Mouse (Mus musculus) heart, embryonic 12.5 days (tissue): ENCODE measurements around the gene Hspb1. TPM values are rescaled to one million over a fixed set of nuclear protein-coding genes. Genes with fewer than 3 reads are reported as not detected.

ENCODE experiments used
- ATAC-seq: fragments of 200-750 bp; cut with Nextera tagmentation; 2 replicates; pipeline ENCODE4 v1.8.0; 2017; ENCODE audit warnings: moderate TSS enrichment, moderate library complexity; ENCODE audit not compliant: insufficient number of reproducible peaks, low FRiP score
- H3K27ac ChIP-seq: fragments of 300-500 bp; sonication (generic); 2 replicates; pipeline ENCODE4 v1.5.1; 2016; ENCODE audit warnings: mild to moderate bottlenecking, moderate library complexity; ENCODE audit not compliant: poor library complexity, severe bottlenecking
- H3K27me3 ChIP-seq: fragments of 300-500 bp; sonication (generic); replicated peaks from 2 replicates; pipeline ENCODE4 v1.6.1; 2016; ENCODE audit warnings: mild to moderate bottlenecking, moderate library complexity
- H3K36me3 ChIP-seq: fragments of 300-500 bp; sonication (generic); 2 replicates; pipeline ENCODE4 v1.6.1; 2016; ENCODE audit warnings: mild to moderate bottlenecking, moderate library complexity
- H3K4me1 ChIP-seq: fragments of 300-500 bp; sonication (generic); replicated peaks from 2 replicates; pipeline ENCODE4 v1.6.1; 2016; ENCODE audit warnings: mild to moderate bottlenecking
- H3K4me2 ChIP-seq: fragments of 300-500 bp; sonication (generic); 2 replicates; pipeline ENCODE4 v1.6.1; 2016; ENCODE audit warnings: mild to moderate bottlenecking, moderate library complexity
- H3K4me3 ChIP-seq: fragments of 300-500 bp; sonication (generic); 2 replicates; pipeline ENCODE4 v1.5.1; 2016; ENCODE audit warnings: mild to moderate bottlenecking
- H3K9ac ChIP-seq: fragments of 300-500 bp; sonication (generic); 2 replicates; pipeline ENCODE4 v1.6.1; 2016; ENCODE audit warnings: mild to moderate bottlenecking, moderate library complexity
- H3K9me3 ChIP-seq: fragments of 300-500 bp; sonication (generic); replicated peaks from 2 replicates; pipeline ENCODE4 v1.6.1; 2016; ENCODE audit warnings: mild to moderate bottlenecking, moderate library complexity
- WGBS: fragments of 180-500 bp; shearing (Covaris S2); methylation state at CpG from one replicate; pipeline ENCODE4 v1.1.7; 2016; 5-methylcytosine and 5-hydroxymethylcytosine counted together
- polyA plus RNA-seq: library from polyadenylated mRNA; unstranded; fragments of >200 nt; fragmentation: Nextera tagmentation; extraction: Ambion mirVana; gene quantifications from 2 replicates; pipeline ENCODE4 v1.2.1, GENCODE M21; 2016

The Hspb1 gene
- polyA plus RNA-seq, 1 experiment from 2014 or later, result 1,021 TPM

- no peak for ATAC-seq
- no peak overlapping the region for H3K4me2 ChIP-seq
- WGBS, result 79% methylated on average over 9 of the region's 9 CpGs
- no peaks in the 10 kb centered on the region for H3K27me3 ChIP-seq
- no peak overlapping the region for H3K9ac ChIP-seq
- H3K27ac ChIP-seq, result no peak overlapping the region
- peaks cover 21% of the 10 kb centered on the region for H3K4me1 ChIP-seq
- H3K4me3 ChIP-seq, result no peak overlapping the region
- H3K36me3 ChIP-seq, result peaks cover 54% of the 10 kb centered on the region
- H3K9me3 ChIP-seq, result no peaks in the 10 kb centered on the region
Measured at GRCm38 (mm10) chr5:135931526-135931925, 43.8 kb downstream of the Hspb1 start.

- Histone ChIP-seq H3K9me3 (no peaks in the 10 kb centered on the region), H3K4me1 (peaks cover 21% of the 10 kb centered on the region), H3K27ac (no peak overlapping the region), H3K9ac (no peak overlapping the region; the same call in 1 of the 2 replicates), H3K4me3 (no peak overlapping the region), H3K27me3 (no peaks in the 10 kb centered on the region), H3K4me2 (peak overlapping the region; percentile 47), H3K36me3 (peaks cover 46% of the 10 kb centered on the region)
- ATAC-seq, result no peak
- WGBS, result 65% methylated on average over 2 of the region's 2 CpGs
Measured at GRCm38 (mm10) chr5:135932359-135932758, 44.6 kb downstream of the Hspb1 start.

DNA sequence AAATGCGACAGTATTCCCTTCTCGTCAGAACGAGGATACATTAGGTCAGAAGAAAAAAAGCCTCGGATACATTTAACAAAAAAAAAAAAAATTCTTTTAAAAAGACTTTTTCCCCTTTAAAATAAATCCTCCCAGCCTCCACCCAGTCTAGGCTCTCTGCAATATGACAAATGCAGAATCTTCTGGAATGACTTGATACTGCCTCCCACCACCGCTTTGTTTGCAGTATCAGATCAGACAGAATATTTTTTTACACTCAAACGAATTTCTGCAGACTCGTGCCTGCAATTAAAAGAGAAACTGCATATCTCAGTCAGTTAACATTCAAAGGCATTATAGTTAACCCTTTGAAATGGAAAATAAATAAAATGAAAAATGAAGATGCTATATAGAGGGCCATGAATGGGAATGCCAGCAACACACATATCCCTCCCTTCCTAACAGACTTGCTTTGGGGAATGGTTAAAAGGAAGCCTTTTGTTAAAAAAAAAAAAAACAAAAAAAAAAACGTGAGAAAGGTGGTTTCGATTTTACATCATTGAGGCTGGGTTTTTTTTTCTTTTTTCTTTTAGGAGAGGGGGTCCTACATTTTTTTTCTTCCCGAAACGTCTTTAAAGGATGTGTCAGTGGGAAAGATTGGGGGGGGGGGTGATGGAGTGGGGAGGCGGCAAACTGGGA lies 45.6 kb downstream of the Hspb1 start:
- 12% methylated on average over 12 of the region's 12 CpGs for WGBS
- Histone ChIP-seq H3K4me2 (peak overlapping the region; percentile 71), H3K9me3 (no peaks in the 10 kb centered on the region), H3K27me3 (no peaks in the 10 kb centered on the region), H3K36me3 (peaks cover 38% of the 10 kb centered on the region), H3K4me1 (peaks cover 21% of the 10 kb centered on the region), H3K4me3 (peak overlapping the region; percentile 97), H3K9ac (peak overlapping the region; percentile 89), H3K27ac (peak overlapping the region; percentile 97)
- no peak for ATAC-seq

DNA sequence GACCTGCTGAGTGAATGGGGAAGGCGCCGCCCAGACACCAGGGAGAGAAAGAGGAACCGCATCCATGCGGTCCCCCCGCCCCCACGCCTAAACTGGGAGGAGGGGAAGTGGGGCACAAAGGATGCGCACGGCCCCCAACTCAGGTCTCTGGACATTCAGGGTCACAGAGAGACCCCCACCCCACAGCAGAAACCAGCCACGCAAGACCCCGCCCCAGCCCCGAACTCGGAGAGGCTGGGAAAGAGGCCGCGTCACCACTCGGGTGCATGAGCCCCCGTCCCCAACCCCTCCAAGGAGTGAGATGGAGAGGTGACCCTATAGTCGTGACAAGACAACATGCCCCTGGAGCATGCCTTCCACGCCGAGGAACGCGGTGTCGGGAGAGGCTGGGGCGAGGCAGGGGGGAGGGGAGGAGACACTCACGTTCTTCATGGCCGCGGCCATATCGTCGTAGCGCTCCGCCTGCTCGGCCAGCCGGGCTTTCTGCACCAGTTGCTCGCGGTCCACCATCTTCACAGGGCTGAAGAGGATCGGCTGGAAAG lies 46.3 kb downstream of the Hspb1 start:
- peak overlapping the region; percentile 97 for H3K4me3 ChIP-seq
- under 1% methylated on average over 34 of the region's 35 CpGs for WGBS
- H3K4me2 ChIP-seq, result peak overlapping the region; percentile 62
- peaks cover 33% of the 10 kb centered on the region for H3K36me3 ChIP-seq
- ATAC-seq, result peak; percentile 68
- no peaks in the 10 kb centered on the region for H3K27me3 ChIP-seq
- H3K9me3 ChIP-seq, result no peaks in the 10 kb centered on the region
- peak overlapping the region; percentile 89 for H3K9ac ChIP-seq
- H3K4me1 ChIP-seq, result peaks cover 21% of the 10 kb centered on the region
- H3K27ac ChIP-seq, result peak overlapping the region; percentile 97

GRCm38 (mm10) chr5:135934481-135935175 lies 46.9 kb downstream of the Hspb1 start, which contains the start of gene Ywhag:
Ywhag (minus strand) TSS chr5:135934616.
- Histone ChIP-seq H3K4me2 (peak within 1 kb of the TSS; percentile 71), H3K27ac (peak within 1 kb of the TSS; percentile 97), H3K36me3 (peaks cover 27% of the 10 kb centered on the region), H3K4me3 (peak within 1 kb of the TSS; percentile 97), H3K4me1 (peaks cover 21% of the 10 kb centered on the region), H3K9me3 (no peaks in the 10 kb centered on the region), H3K9ac (peak within 1 kb of the TSS; percentile 89), H3K27me3 (no peaks in the 10 kb centered on the region)
- peak; percentile 97 for ATAC-seq
- under 1% methylated on average over 48 of the region's 48 CpGs for WGBS

DNA sequence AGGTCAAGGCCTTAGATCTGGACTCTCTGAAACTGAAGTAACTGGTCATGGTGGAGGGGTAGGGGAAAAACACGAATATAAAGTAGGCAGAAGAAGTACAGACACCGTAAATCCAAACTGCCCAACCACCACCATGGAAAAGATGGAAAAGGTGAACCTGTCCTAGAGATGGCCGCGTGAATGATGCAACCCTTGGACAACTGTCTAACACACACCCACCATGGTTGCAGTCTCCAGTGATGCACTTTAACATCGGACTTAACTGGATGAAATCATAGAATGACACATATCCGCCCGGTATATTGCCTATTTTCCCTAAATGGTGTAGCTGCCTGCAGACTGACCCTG lies 47.4 kb downstream of the Hspb1 start:
- Histone ChIP-seq H3K4me3 (peak overlapping the region; percentile 97; the same call in 1 of the 2 replicates), H3K9ac (no peak overlapping the region), H3K27ac (peak overlapping the region; percentile 66), H3K4me2 (peak overlapping the region; percentile 37), H3K9me3 (no peaks in the 10 kb centered on the region), H3K4me1 (peaks cover 21% of the 10 kb centered on the region), H3K36me3 (peaks cover 22% of the 10 kb centered on the region), H3K27me3 (no peaks in the 10 kb centered on the region)
- peak; percentile 8; the same call in 1 of the 2 replicates for ATAC-seq
- 52% methylated on average over 7 of the region's 7 CpGs for WGBS

- no peak overlapping the region for H3K4me2 ChIP-seq
- H3K27ac ChIP-seq, result peak overlapping the region; percentile 66
- peaks cover 16% of the 10 kb centered on the region for H3K36me3 ChIP-seq
- H3K9me3 ChIP-seq, result no peaks in the 10 kb centered on the region
- no peak overlapping the region for H3K9ac ChIP-seq
- ATAC-seq, result no peak
- peaks cover 21% of the 10 kb centered on the region for H3K4me1 ChIP-seq
- H3K4me3 ChIP-seq, result no peak overlapping the region
- H3K27me3 ChIP-seq, result no peaks in the 10 kb centered on the region
- 71% methylated on average over 6 of the region's 6 CpGs for WGBS
Measured at GRCm38 (mm10) chr5:135935641-135936190, 48.0 kb downstream of the Hspb1 start.

Other genes starting within 250 kb of the Hspb1 start
- 50.6 and 54.0 TPM in 2 replicates for gene Por, start 217.9 kb upstream of the Hspb1 start, polyA plus RNA-seq
- 34.5 and 35.8 TPM in 2 replicates for gene Tmem120a, start 143.5 kb upstream of the Hspb1 start, polyA plus RNA-seq
- not detected in 2 replicates for gene Styxl1, start 109.5 kb upstream of the Hspb1 start, polyA plus RNA-seq
- 950 TPM in 2 replicates for gene Mdh2, start 109.4 kb upstream of the Hspb1 start, polyA plus RNA-seq
- 0.22 TPM in 1 of 2 replicates, not detected in the other for gene Srrm3, start 81.0 kb upstream of the Hspb1 start, polyA plus RNA-seq
- 214 and 222 TPM in 2 replicates for gene Ywhag, start 46.7 kb downstream of the Hspb1 start, polyA plus RNA-seq
- 0.70 and 1.6 TPM in 2 replicates for gene Ssc4d, start 86.6 kb downstream of the Hspb1 start, polyA plus RNA-seq
- gene Zp3, start 92.2 kb downstream of the Hspb1 start, polyA plus RNA-seq, result 0.13 TPM in 1 of 2 replicates, not detected in the other
- 28.7 and 29.9 TPM in 2 replicates for gene Dtx2, start 106.9 kb downstream of the Hspb1 start, polyA plus RNA-seq
- 60.2 and 60.5 TPM in 2 replicates for gene Upk3b, start 150.6 kb downstream of the Hspb1 start, polyA plus RNA-seq
- gene Upk3bl, start 166.6 kb downstream of the Hspb1 start, polyA plus RNA-seq, result 0.40 and 0.50 TPM in 2 replicates
- 1.0 and 1.6 TPM in 2 replicates for gene Rasa4, start 196.0 kb downstream of the Hspb1 start, polyA plus RNA-seq
- 147 and 161 TPM in 2 replicates for gene Polr2j, start 228.7 kb downstream of the Hspb1 start, polyA plus RNA-seq
- 20.9 and 21.8 TPM in 2 replicates for gene Lrwd1, start 248.2 kb downstream of the Hspb1 start, polyA plus RNA-seq
- 14.4 and 16.8 TPM in 2 replicates for gene Alkbh4, start 248.2 kb downstream of the Hspb1 start, polyA plus RNA-seq